Mouse (Mus musculus): ENCODE results near the gene Gm1123.

GRCm38 (mm10) chr9:99044761-99045160, 9.2 kb upstream of the Gm1123 start:
- no peak for TF ChIP-seq CTCF (conservative IDR thresholded peaks at IDR 0.05; ENCODE audit: insufficient read depth, insufficient read length, low read depth, low read length)
- no peak for TF ChIP-seq POLR2A (IDR thresholded peaks at IDR 0.05; ENCODE audit: low read depth, low read length)
